Mouse (Mus musculus): Measurements from ENCODE around the gene Smok3b.
A peak's percentile ranks its signal among the peaks of the same experiment; 100 is the strongest.

Smok3b gene

GRCm38 (mm10) chr5:138080456-138080855 lies 59.2 kb downstream of the Smok3b start:
- TF ChIP-seq CTCF (conservative IDR thresholded peaks at IDR 0.05; ENCODE audit: low read length), result no peak
- no peak for TF ChIP-seq NANOG (IDR thresholded peaks at IDR 0.05; ENCODE audit: borderline replicate concordance, low read length)
- TF ChIP-seq POU5F1 (IDR thresholded peaks at IDR 0.05; ENCODE audit: borderline replicate concordance, low read length), result no peak
- H3K4me3 ChIP-seq (replicated peaks; ENCODE audit: low read length), result no peak overlapping the region
- no peaks in the 10 kb centered on the region for H3K27me3 ChIP-seq (ENCODE audit: insufficient read depth, low read length)
- H3K36me3 ChIP-seq (ENCODE audit: insufficient read depth, low read length), result no peaks in the 10 kb centered on the region
- no peaks in the 10 kb centered on the region for H3K9me3 ChIP-seq (ENCODE audit: low read length)
- H3K4me1 ChIP-seq (replicated peaks; ENCODE audit: low read depth, low read length), result peaks cover 29% of the 10 kb centered on the region

- Histone ChIP-seq H3K36me3 (ENCODE audit: insufficient read depth, low read length) (no peaks in the 10 kb centered on the region), H3K9me3 (ENCODE audit: low read length) (no peaks in the 10 kb centered on the region)
- TF ChIP-seq POU5F1 (IDR thresholded peaks at IDR 0.05; ENCODE audit: borderline replicate concordance, low read length) (no peak), CTCF (conservative IDR thresholded peaks at IDR 0.05; ENCODE audit: low read length) (no peak), NANOG (IDR thresholded peaks at IDR 0.05; ENCODE audit: borderline replicate concordance, low read length) (no peak)
These were observed 60.2 kb downstream of the Smok3b start for GRCm38 (mm10) chr5:138081446-138081845.

GRCm38 (mm10) chr5:138083318-138083900 lies 62.2 kb downstream of the Smok3b start:
- peaks cover 52% of the 10 kb centered on the region for H3K4me1 ChIP-seq (replicated peaks; ENCODE audit: low read depth, low read length)
- H3K4me3 ChIP-seq (replicated peaks; ENCODE audit: low read length), result no peak overlapping the region
- H3K36me3 ChIP-seq (ENCODE audit: insufficient read depth, low read length), result peaks cover 19% of the 10 kb centered on the region
- TF ChIP-seq POU5F1 (IDR thresholded peaks at IDR 0.05; ENCODE audit: borderline replicate concordance, low read length) (no peak), CTCF (conservative IDR thresholded peaks at IDR 0.05; ENCODE audit: low read length) (no peak), NANOG (IDR thresholded peaks at IDR 0.05; ENCODE audit: borderline replicate concordance, low read length) (no peak)
- no peaks in the 10 kb centered on the region for H3K9me3 ChIP-seq (ENCODE audit: low read length)
- no peaks in the 10 kb centered on the region for H3K27me3 ChIP-seq (ENCODE audit: insufficient read depth, low read length)

More at GRCm38 (mm10) chr5:138081446-138081845, 60.2 kb downstream of the Smok3b start:
- no peaks in the 10 kb centered on the region for H3K27me3 ChIP-seq (ENCODE audit: insufficient read depth, low read length)
- peak overlapping the region; percentile 50 for H3K4me3 ChIP-seq (replicated peaks; ENCODE audit: low read length)
- peaks cover 35% of the 10 kb centered on the region for H3K4me1 ChIP-seq (replicated peaks; ENCODE audit: low read depth, low read length)

GRCm38 (mm10) chr5:138083936-138084335 lies 62.7 kb downstream of the Smok3b start:
- TF ChIP-seq POU5F1 (IDR thresholded peaks at IDR 0.05; ENCODE audit: borderline replicate concordance, low read length) (no peak), NANOG (IDR thresholded peaks at IDR 0.05; ENCODE audit: borderline replicate concordance, low read length) (no peak), CTCF (conservative IDR thresholded peaks at IDR 0.05; ENCODE audit: low read length) (no peak)
- H3K36me3 ChIP-seq (ENCODE audit: insufficient read depth, low read length), result peaks cover 23% of the 10 kb centered on the region
- H3K4me3 ChIP-seq (replicated peaks; ENCODE audit: low read length), result no peak overlapping the region
- H3K9me3 ChIP-seq (ENCODE audit: low read length), result no peaks in the 10 kb centered on the region
- peaks cover 58% of the 10 kb centered on the region for H3K4me1 ChIP-seq (replicated peaks; ENCODE audit: low read depth, low read length)
- H3K27me3 ChIP-seq (ENCODE audit: insufficient read depth, low read length), result no peaks in the 10 kb centered on the region

DNA sequence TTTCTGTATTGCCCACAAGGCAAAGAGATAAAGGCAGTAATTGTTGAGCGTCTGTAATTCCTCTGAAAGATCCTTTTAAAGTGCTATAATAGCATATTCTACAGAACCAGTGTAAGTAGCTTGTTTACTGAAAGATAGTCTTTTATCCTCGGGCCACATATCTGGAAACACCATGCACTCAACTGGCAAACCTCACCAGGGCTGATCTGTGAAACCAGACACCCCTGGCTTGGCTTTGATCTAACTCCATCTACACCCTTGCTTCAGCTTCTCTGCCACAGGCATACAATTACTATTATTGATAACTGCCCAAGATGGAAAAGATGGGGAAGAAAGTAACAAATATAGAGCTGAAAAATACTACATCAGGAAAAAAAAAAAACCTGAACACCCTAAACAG lies 63.3 kb downstream of the Smok3b start:
- no peaks in the 10 kb centered on the region for H3K9me3 ChIP-seq (ENCODE audit: low read length)
- no peak for TF ChIP-seq NANOG (IDR thresholded peaks at IDR 0.05; ENCODE audit: borderline replicate concordance, low read length)
- TF ChIP-seq CTCF (conservative IDR thresholded peaks at IDR 0.05; ENCODE audit: low read length), result no peak
- no peak for TF ChIP-seq POU5F1 (IDR thresholded peaks at IDR 0.05; ENCODE audit: borderline replicate concordance, low read length)
- H3K4me1 ChIP-seq (replicated peaks; ENCODE audit: low read depth, low read length), result peaks cover 63% of the 10 kb centered on the region
- peaks cover 29% of the 10 kb centered on the region for H3K36me3 ChIP-seq (ENCODE audit: insufficient read depth, low read length)
- H3K4me3 ChIP-seq (replicated peaks; ENCODE audit: low read length), result peak overlapping the region; percentile 96
- H3K27me3 ChIP-seq (ENCODE audit: insufficient read depth, low read length), result no peaks in the 10 kb centered on the region

DNA sequence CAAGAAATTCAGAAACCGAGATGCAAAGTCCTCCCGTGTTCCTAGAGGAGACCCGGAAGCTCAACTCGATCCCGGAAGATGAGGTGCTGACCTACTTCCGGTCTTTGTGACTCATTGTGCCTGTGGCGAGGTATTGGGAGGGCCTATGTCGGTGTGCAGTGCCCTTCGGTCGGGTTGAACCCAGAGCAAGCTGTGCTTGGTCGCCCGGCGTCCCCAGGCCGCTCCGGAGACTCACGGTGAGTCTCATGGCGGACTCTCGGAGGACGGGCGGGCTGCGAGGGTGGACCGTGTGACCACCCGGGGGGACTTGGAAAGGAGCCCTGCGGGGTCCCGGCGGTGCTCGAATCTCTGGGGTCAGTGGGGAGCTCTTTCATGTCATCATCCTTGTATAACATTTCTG lies 63.8 kb downstream of the Smok3b start, which contains the start of gene Zkscan1:
TSS of gene Zkscan1 (plus strand) at position 89 of the 400 bp plus-strand sequence.
- Histone ChIP-seq H3K36me3 (ENCODE audit: insufficient read depth, low read length) (peaks cover 29% of the 10 kb centered on the region), H3K4me3 (replicated peaks; ENCODE audit: low read length) (peak within 1 kb of the TSS; percentile 96), H3K9me3 (ENCODE audit: low read length) (no peaks in the 10 kb centered on the region), H3K4me1 (replicated peaks; ENCODE audit: low read depth, low read length) (peaks cover 68% of the 10 kb centered on the region), H3K27me3 (ENCODE audit: insufficient read depth, low read length) (no peaks in the 10 kb centered on the region)
- TF ChIP-seq POU5F1 (IDR thresholded peaks at IDR 0.05; ENCODE audit: borderline replicate concordance, low read length), result no peak
- TF ChIP-seq CTCF (conservative IDR thresholded peaks at IDR 0.05; ENCODE audit: low read length), result no peak
- TF ChIP-seq NANOG (IDR thresholded peaks at IDR 0.05; ENCODE audit: borderline replicate concordance, low read length), result no peak

GRCm38 (mm10) chr5:138085421-138085911 lies 64.2 kb downstream of the Smok3b start:
- Histone ChIP-seq H3K27me3 (ENCODE audit: insufficient read depth, low read length) (no peaks in the 10 kb centered on the region), H3K4me1 (replicated peaks; ENCODE audit: low read depth, low read length) (peaks cover 71% of the 10 kb centered on the region), H3K9me3 (ENCODE audit: low read length) (no peaks in the 10 kb centered on the region), H3K36me3 (ENCODE audit: insufficient read depth, low read length) (peaks cover 29% of the 10 kb centered on the region), H3K4me3 (replicated peaks; ENCODE audit: low read length) (peak overlapping the region; percentile 96)
- TF ChIP-seq POU5F1 (IDR thresholded peaks at IDR 0.05; ENCODE audit: borderline replicate concordance, low read length) (no peak), CTCF (conservative IDR thresholded peaks at IDR 0.05; ENCODE audit: low read length) (no peak), NANOG (IDR thresholded peaks at IDR 0.05; ENCODE audit: borderline replicate concordance, low read length) (no peak)

DNA sequence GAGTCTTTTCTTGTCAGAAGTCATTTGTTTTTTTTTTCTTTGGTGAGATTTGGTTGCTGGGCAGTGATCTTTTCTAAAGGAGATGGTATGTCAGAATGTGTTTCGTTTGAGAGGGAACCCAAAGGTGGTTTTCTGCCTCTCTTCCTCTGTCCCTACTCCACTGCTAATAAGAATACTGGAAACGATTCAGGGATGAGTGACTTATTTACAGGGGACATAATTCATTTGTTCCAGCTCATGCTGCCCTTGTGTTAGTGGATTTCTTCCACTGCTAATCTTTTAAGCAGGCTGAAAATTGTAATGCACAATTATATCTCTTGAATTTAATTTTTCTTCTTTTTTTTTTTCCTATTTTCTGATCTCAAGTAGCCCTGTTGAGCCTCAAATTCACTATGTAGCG lies 65.6 kb downstream of the Smok3b start:
- no peak for TF ChIP-seq NANOG (IDR thresholded peaks at IDR 0.05; ENCODE audit: borderline replicate concordance, low read length)
- no peak for TF ChIP-seq POU5F1 (IDR thresholded peaks at IDR 0.05; ENCODE audit: borderline replicate concordance, low read length)
- no peak for TF ChIP-seq CTCF (conservative IDR thresholded peaks at IDR 0.05; ENCODE audit: low read length)
- Histone ChIP-seq H3K27me3 (ENCODE audit: insufficient read depth, low read length) (no peaks in the 10 kb centered on the region), H3K4me1 (replicated peaks; ENCODE audit: low read depth, low read length) (peaks cover 70% of the 10 kb centered on the region), H3K9me3 (ENCODE audit: low read length) (no peaks in the 10 kb centered on the region), H3K4me3 (replicated peaks; ENCODE audit: low read length) (no peak overlapping the region), H3K36me3 (ENCODE audit: insufficient read depth, low read length) (peaks cover 29% of the 10 kb centered on the region)
